Mouse (Mus musculus) cerebellum, adult 8-10 months (tissue): ENCODE measurements around the gene Il18bp.
A peak's percentile ranks its signal among the peaks of the same experiment; 100 is the strongest.
"Not testable (repeated sequence)": the region's sequence is repeated elsewhere in the genome, so short reads cannot be mapped to it uniquely, and the experiment has no call there.

ENCODE experiments used
- DNase-seq: peaks from one replicate; pipeline ENCODE4 v3.0.0; 2022

Gene Il18bp

GRCm38 (mm10) chr7:102018590-102018989 is at the start of gene Il18bp:
TSS of gene Il18bp (minus strand) at chr7:102018690.
- no peak for DNase-seq

- DNase-seq, result no peak
Observed at GRCm38 (mm10) chr7:102066363-102066762, 47.9 kb upstream of the Il18bp start.

GRCm38 (mm10) chr7:102065046-102065891 is 46.8 kb upstream of the Il18bp start, which contains the start of the genes Rnf121, Xndc1 and Xntrpc:
TSS of gene Rnf121 (minus strand) at chr7:102065469.
TSS of gene Xndc1 (plus strand) at chr7:102065511.
TSS of gene Xntrpc (plus strand) at chr7:102065713.
- peak; percentile 89 for DNase-seq

GRCm38 (mm10) chr7:102064655-102065045 is 46.2 kb upstream of the Il18bp start:
- DNase-seq, result no peak

GRCm38 (mm10) chr7:102063891-102064290 is 45.4 kb upstream of the Il18bp start:
- no peak for DNase-seq

GRCm38 (mm10) chr7:102062203-102062602 is 43.7 kb upstream of the Il18bp start:
- no peak for DNase-seq

- DNase-seq, result no peak
Observed at GRCm38 (mm10) chr7:102061353-102061752, 42.9 kb upstream of the Il18bp start.

- not testable (repeated sequence) for DNase-seq
Observed at GRCm38 (mm10) chr7:102048524-102048923, 30.0 kb upstream of the Il18bp start.

- no peak for DNase-seq
Observed at GRCm38 (mm10) chr7:102042314-102042713, 23.8 kb upstream of the Il18bp start.

GRCm38 (mm10) chr7:102037318-102037717 is 18.8 kb upstream of the Il18bp start:
- no peak for DNase-seq

GRCm38 (mm10) chr7:102035534-102035933 is 17.0 kb upstream of the Il18bp start:
- no peak for DNase-seq

GRCm38 (mm10) chr7:102034904-102035303 is 16.4 kb upstream of the Il18bp start:
- DNase-seq, result no peak

GRCm38 (mm10) chr7:102025187-102026119 is 7.0 kb upstream of the Il18bp start:
- DNase-seq, result no peak

- DNase-seq, result no peak
Observed at GRCm38 (mm10) chr7:102023821-102024220, 5.3 kb upstream of the Il18bp start.

GRCm38 (mm10) chr7:102020934-102021333 is 2.4 kb upstream of the Il18bp start:
- DNase-seq, result not testable (repeated sequence)

- DNase-seq, result no peak
Observed at GRCm38 (mm10) chr7:102019362-102019761, 872 bp upstream of the Il18bp start.

GRCm38 (mm10) chr7:102018034-102018433 is 456 bp downstream of the Il18bp start:
- DNase-seq, result no peak

GRCm38 (mm10) chr7:102017452-102017851 is 1.0 kb downstream of the Il18bp start:
- DNase-seq, result no peak

GRCm38 (mm10) chr7:102016936-102017335 is 1.6 kb downstream of the Il18bp start:
- no peak for DNase-seq

GRCm38 (mm10) chr7:102014995-102015394 is 3.5 kb downstream of the Il18bp start:
- no peak for DNase-seq

GRCm38 (mm10) chr7:102013416-102013815 is 5.1 kb downstream of the Il18bp start:
- DNase-seq, result no peak

GRCm38 (mm10) chr7:102011855-102012254 is 6.6 kb downstream of the Il18bp start:
- no peak for DNase-seq

- no peak for DNase-seq
Observed at GRCm38 (mm10) chr7:102006520-102006919, 12.0 kb downstream of the Il18bp start.
